Mouse (Mus musculus): ENCODE results near the gene Jak2.

Gene Jak2

GRCm38 (mm10) chr19:29252831-29253545 lies 1.4 kb downstream of the Jak2 start:
- DNase-seq (ENCODE audit: low spot score): peak; percentile 11

- DNase-seq (ENCODE audit: low spot score): peak; percentile 81
Measured at GRCm38 (mm10) chr19:29253728-29254127, 2.1 kb downstream of the Jak2 start.

DNA sequence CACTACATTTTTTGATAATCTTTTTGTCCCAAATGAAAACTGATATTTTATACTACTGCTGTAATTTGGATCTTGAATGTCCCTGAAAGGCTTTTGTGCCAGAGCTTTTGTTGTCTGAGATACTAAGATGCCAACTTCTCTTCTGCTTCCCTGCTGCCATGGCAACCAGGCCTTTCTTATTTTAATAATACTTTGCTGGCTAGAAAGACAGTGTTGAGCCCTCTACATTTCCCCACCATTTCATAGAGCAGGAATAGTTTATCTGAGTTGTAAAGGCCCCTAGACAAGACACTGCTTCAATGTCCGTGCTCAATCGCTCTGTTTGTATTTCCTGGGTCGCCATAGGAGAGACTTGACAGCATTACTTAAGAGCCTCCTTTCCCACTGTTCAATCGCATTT lies 3.0 kb downstream of the Jak2 start:
- no peak for DNase-seq (ENCODE audit: low spot score)

DNA sequence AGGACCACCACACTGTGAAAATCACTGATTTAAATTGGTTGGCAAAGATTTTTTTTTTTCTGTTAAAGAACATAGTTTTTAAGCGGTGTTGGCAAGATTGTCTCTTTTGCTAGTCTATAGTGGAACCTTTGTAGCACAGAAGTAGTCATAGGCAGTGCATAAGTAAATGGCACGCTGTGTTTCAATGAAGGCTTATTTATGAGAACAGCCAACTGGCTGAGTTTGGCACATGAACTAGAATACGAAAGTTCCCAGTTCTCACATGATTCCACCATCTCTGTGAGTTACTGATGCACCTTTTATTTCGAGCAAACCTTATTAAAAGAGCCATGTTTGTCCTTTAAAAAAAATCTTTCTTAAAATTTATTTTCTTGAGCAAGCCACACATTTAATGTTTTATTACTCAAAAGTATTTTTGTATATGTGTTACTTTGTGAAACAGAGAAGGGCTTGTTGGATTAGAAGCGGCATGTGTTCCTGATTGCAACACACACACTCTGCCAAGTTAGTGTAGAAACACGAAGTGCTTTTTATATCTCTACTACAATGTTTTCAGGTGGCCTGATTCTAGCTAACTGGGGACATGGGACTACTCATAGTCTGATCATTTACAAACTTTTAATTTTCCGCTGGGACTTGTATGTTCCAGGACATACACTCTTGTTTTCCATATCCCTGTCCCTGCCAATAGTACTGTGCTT lies 3.8 kb downstream of the Jak2 start:
- no peak for DNase-seq (ENCODE audit: low spot score)

GRCm38 (mm10) chr19:29261638-29262037 lies 10.0 kb downstream of the Jak2 start:
- no peak for DNase-seq (ENCODE audit: low spot score)

- DNase-seq (ENCODE audit: low spot score): no peak
Measured at GRCm38 (mm10) chr19:29263492-29263891, 11.9 kb downstream of the Jak2 start.

- DNase-seq (ENCODE audit: low spot score): no peak
Measured at GRCm38 (mm10) chr19:29265538-29265937, 13.9 kb downstream of the Jak2 start.

- no peak for DNase-seq (ENCODE audit: low spot score)
Measured at GRCm38 (mm10) chr19:29267075-29267868, 15.6 kb downstream of the Jak2 start.

- DNase-seq (ENCODE audit: low spot score): no peak
Measured at GRCm38 (mm10) chr19:29268788-29269321, 17.2 kb downstream of the Jak2 start.

DNA sequence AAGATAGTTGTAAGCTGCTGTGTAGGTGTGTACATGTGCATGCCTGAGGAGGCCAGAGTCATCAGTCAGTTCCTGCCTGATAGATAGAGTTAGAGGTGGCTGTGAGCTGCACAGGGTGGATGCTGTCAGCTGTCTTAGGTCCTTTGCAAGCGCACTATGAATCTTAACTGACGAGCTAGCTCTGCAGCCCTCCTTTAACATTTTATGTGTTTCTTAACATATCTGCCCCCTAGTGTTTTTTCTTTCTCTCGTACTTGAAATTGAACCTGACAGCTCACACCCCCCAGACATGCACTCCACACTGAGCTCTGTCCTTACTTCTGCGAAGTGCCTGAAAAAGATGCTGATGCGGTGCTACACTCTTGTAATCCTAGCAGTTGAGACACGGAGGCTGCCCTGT lies 18.6 kb downstream of the Jak2 start:
- DNase-seq (ENCODE audit: low spot score): peak; percentile 9

DNA sequence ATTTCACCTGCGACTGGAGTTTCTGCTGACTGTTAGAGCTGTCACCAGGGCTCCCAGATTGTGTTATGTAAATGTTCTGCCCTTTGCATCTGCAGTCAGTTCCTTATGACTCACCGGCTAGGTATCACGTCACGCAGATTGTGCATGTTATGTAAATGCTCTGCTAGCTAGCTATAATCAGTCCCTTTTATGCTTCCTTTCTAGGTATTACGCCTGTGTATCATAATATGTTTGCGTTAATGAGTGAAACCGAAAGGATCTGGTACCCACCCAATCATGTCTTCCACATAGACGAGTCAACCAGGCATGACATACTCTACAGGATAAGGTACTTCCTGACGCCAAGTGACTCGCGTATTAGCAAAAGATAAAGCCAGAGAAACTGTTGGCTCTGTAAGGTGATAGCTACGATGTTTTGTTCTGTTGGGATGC lies 19.5 kb downstream of the Jak2 start:
- peak; percentile 56 for DNase-seq (ENCODE audit: low spot score)

GRCm38 (mm10) chr19:29272011-29272809 lies 20.6 kb downstream of the Jak2 start:
- DNase-seq (ENCODE audit: low spot score): no peak

DNA sequence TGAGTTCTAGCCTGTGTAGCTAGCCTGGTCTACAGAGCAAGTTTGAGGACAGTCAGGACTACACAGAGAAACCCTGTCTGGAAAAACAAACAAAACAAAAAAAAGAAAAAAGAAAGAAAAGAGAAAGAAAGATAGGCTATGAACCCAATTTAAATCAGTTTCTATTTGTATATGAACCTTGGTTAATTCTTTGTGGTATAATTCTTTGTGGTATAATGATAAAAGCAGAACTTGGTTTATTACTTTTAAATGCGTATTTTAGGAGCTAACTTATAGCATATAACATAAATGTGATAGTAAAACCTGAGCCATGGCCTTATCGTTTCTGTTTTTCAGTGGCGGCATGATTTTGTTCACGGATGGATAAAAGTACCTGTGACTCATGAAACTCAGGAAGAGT lies 24.8 kb downstream of the Jak2 start:
- DNase-seq (ENCODE audit: low spot score): no peak

GRCm38 (mm10) chr19:29278944-29279587 lies 27.4 kb downstream of the Jak2 start:
- no peak for DNase-seq (ENCODE audit: low spot score)

- DNase-seq (ENCODE audit: low spot score): no peak
Measured at GRCm38 (mm10) chr19:29285451-29285869, 33.8 kb downstream of the Jak2 start.

GRCm38 (mm10) chr19:29287863-29288262 lies 36.2 kb downstream of the Jak2 start:
- no peak for DNase-seq (ENCODE audit: low spot score)

- no peak for DNase-seq (ENCODE audit: low spot score)
Measured at GRCm38 (mm10) chr19:29291532-29291931, 39.9 kb downstream of the Jak2 start.

GRCm38 (mm10) chr19:29292546-29292945 lies 40.9 kb downstream of the Jak2 start:
- no peak for DNase-seq (ENCODE audit: low spot score)

DNA sequence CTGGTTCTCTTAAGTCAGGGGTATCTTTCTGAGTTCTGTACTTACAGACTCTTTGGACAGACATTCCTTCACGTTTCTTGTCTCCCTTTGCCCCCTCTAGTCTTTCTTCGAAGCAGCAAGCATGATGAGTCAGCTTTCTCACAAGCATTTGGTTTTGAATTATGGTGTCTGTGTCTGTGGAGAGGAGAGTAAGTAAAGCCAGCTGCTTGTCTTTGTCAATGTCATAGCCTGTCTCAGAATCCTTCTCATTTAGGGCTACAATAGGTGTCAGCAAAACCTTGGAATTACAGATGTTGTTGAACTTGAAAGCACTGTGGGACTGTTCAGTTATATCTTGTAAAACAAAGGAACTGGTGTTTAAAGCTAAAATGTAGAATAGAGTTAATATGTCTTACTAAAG lies 43.1 kb downstream of the Jak2 start:
- no peak for DNase-seq (ENCODE audit: low spot score)

- no peak for DNase-seq (ENCODE audit: low spot score)
Measured at GRCm38 (mm10) chr19:29296166-29296565, 44.5 kb downstream of the Jak2 start.

DNA sequence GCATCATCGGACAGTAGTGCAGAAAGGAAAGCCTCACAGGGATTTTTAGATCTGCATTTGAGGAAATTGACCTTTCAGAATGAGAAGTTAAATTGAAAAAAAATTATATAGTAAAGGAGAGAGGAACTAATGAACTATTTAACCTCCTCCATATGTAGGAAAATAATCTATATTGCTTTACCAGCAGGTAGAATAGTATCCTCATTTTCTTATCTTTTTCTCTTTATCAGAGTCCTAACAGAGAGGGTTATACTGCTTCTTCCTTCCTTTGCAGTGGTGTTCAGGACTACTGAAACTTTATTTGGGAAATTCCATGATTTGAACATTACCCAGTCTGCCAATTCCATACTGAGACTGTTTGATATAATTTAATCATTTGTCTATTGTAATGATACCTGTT lies 45.7 kb downstream of the Jak2 start:
- no peak for DNase-seq (ENCODE audit: low spot score)

All from MN1 (cell line).